Mouse (Mus musculus) midbrain, embryonic 11.5 days (tissue): ENCODE data around the gene Obp2b. TPM values are rescaled to one million over a fixed set of nuclear protein-coding genes. Genes with fewer than 3 reads are reported as not detected.
"Not testable (repeated sequence)": the region's sequence is repeated elsewhere in the genome, so short reads cannot be mapped to it uniquely, and the experiment has no call there.

Experiments
- ATAC-seq: fragments of 200-750 bp; cut with Nextera tagmentation; 2 replicates; pipeline ENCODE4 v1.8.0; 2017; ENCODE audit warnings: moderate TSS enrichment, moderate library complexity; ENCODE audit not compliant: low FRiP score
- DNase-seq: peaks from one replicate; pipeline ENCODE4 v3.0.0; 2015; ENCODE audit warnings: low spot score; ENCODE audit errors: missing footprints
- H3K27ac ChIP-seq: fragments of 300-500 bp; sonication (generic); 2 replicates; pipeline ENCODE4 v1.5.1; 2014; ENCODE audit warnings: low read depth, low read length
- H3K27me3 ChIP-seq: fragments of 300-500 bp; sonication (generic); 2 replicates; pipeline ENCODE4 v1.6.1; 2014; ENCODE audit warnings: mild to moderate bottlenecking, low read length, moderate library complexity, mixed read lengths; ENCODE audit not compliant: control insufficient read depth, insufficient read depth
- H3K36me3 ChIP-seq: fragments of 300-500 bp; sonication (generic); 2 replicates; pipeline ENCODE4 v1.6.1; 2014; ENCODE audit warnings: mild to moderate bottlenecking, low read length, moderate library complexity, mixed read lengths; ENCODE audit not compliant: control insufficient read depth, insufficient read depth
- H3K4me1 ChIP-seq: fragments of 300-500 bp; sonication (generic); 2 replicates; pipeline ENCODE4 v1.6.1; 2014; ENCODE audit warnings: low read length; ENCODE audit not compliant: control insufficient read depth, insufficient read depth
- H3K4me2 ChIP-seq: fragments of 300-500 bp; sonication (generic); 2 replicates; pipeline ENCODE4 v1.6.1; 2014; ENCODE audit warnings: mild to moderate bottlenecking, moderate library complexity
- H3K4me3 ChIP-seq: fragments of 300-500 bp; sonication (generic); 2 replicates; pipeline ENCODE4 v1.5.1; 2014; ENCODE audit warnings: low read depth, low read length
- H3K9ac ChIP-seq: fragments of 300-500 bp; sonication (generic); 2 replicates; pipeline ENCODE4 v1.6.1; 2014; ENCODE audit warnings: low read length
- H3K9me3 ChIP-seq: fragments of 300-500 bp; sonication (generic); 2 replicates; pipeline ENCODE4 v1.6.1; 2016; ENCODE audit warnings: low read length; ENCODE audit not compliant: control insufficient read depth
- WGBS: fragments of 180-500 bp; shearing (Covaris S2); extraction: QIAGEN DNeasy Blood & Tissue Kit; methylation state at CpG from one replicate; pipeline ENCODE4 v1.1.7; 2014; 5-methylcytosine and 5-hydroxymethylcytosine counted together
- polyA plus RNA-seq: library from polyadenylated mRNA; unstranded; fragments of >200 nt; fragmentation: Nextera tagmentation; extraction: Ambion mirVana; gene quantifications from 2 replicates; pipeline ENCODE4 v1.2.1, GENCODE M21; 2014

Gene Obp2b
- polyA plus RNA-seq, 1 experiment from 2014 or later: not detected

- not testable (repeated sequence) for H3K4me3 ChIP-seq, ATAC-seq, H3K9me3 ChIP-seq, H3K4me2 ChIP-seq, H3K27me3 ChIP-seq, DNase-seq, H3K4me1 ChIP-seq, H3K9ac ChIP-seq, H3K27ac ChIP-seq, H3K36me3 ChIP-seq
- 100% methylated on average over 1 of the region's 1 CpGs for WGBS
Observed at GRCm38 (mm10) chr2:25709056-25709455, 27.8 kb upstream of the Obp2b start.

GRCm38 (mm10) chr2:25709791-25710190 is 27.0 kb upstream of the Obp2b start:
- H3K36me3 ChIP-seq, H3K4me1 ChIP-seq, H3K4me3 ChIP-seq, H3K9me3 ChIP-seq, DNase-seq, H3K9ac ChIP-seq, H3K4me2 ChIP-seq, H3K27ac ChIP-seq, H3K27me3 ChIP-seq, ATAC-seq: not testable (repeated sequence)
- WGBS: 82% methylated on average over 2 of the region's 2 CpGs

- not testable (repeated sequence) for H3K4me2 ChIP-seq, H3K27me3 ChIP-seq, H3K4me3 ChIP-seq, H3K36me3 ChIP-seq, H3K9ac ChIP-seq, H3K27ac ChIP-seq, H3K9me3 ChIP-seq, H3K4me1 ChIP-seq, ATAC-seq, DNase-seq
- WGBS: 34% methylated on average over 3 of the region's 3 CpGs
Observed at GRCm38 (mm10) chr2:25711641-25712040, 25.2 kb upstream of the Obp2b start.

- Histone ChIP-seq H3K4me3 (no peak overlapping the region), H3K27ac (no peak overlapping the region), H3K36me3 (no peaks in the 10 kb centered on the region), H3K9me3 (no peaks in the 10 kb centered on the region), H3K4me2 (no peak overlapping the region), H3K9ac (no peak overlapping the region), H3K27me3 (no peaks in the 10 kb centered on the region), H3K4me1 (no peaks in the 10 kb centered on the region)
- ATAC-seq (no peak), DNase-seq (no peak)
Observed at GRCm38 (mm10) chr2:25717222-25717621, 19.6 kb upstream of the Obp2b start.

- ATAC-seq (no peak), DNase-seq (no peak)
- WGBS: 66% methylated on average over 2 of the region's 2 CpGs
- Histone ChIP-seq H3K36me3 (no peaks in the 10 kb centered on the region), H3K27ac (no peak overlapping the region), H3K4me1 (no peaks in the 10 kb centered on the region), H3K27me3 (no peaks in the 10 kb centered on the region), H3K4me2 (no peak overlapping the region), H3K9ac (no peak overlapping the region), H3K4me3 (no peak overlapping the region), H3K9me3 (no peaks in the 10 kb centered on the region)
Observed at GRCm38 (mm10) chr2:25733199-25733930, 3.4 kb upstream of the Obp2b start.

- no peaks in the 10 kb centered on the region for H3K9me3 ChIP-seq
- 85% methylated on average over 1 of the region's 1 CpGs for WGBS
- no peaks in the 10 kb centered on the region for H3K36me3 ChIP-seq
- H3K9ac ChIP-seq: no peak overlapping the region
- H3K27me3 ChIP-seq: no peaks in the 10 kb centered on the region
- ATAC-seq (no peak), DNase-seq (no peak)
- H3K4me3 ChIP-seq: no peak overlapping the region
- H3K4me2 ChIP-seq: no peak overlapping the region
- no peaks in the 10 kb centered on the region for H3K4me1 ChIP-seq
- H3K27ac ChIP-seq: no peak overlapping the region
Observed at GRCm38 (mm10) chr2:25741671-25742070, 4.9 kb downstream of the Obp2b start.

- H3K36me3 ChIP-seq: no peaks in the 10 kb centered on the region
- DNase-seq (no peak), ATAC-seq (no peak)
- no peaks in the 10 kb centered on the region for H3K27me3 ChIP-seq
- 90% methylated on average over 1 of the region's 1 CpGs for WGBS
- H3K9me3 ChIP-seq: no peaks in the 10 kb centered on the region
- no peak overlapping the region for H3K27ac ChIP-seq
- no peak overlapping the region for H3K9ac ChIP-seq
- no peaks in the 10 kb centered on the region for H3K4me1 ChIP-seq
- H3K4me3 ChIP-seq: no peak overlapping the region
- no peak overlapping the region for H3K4me2 ChIP-seq
Observed at GRCm38 (mm10) chr2:25754201-25754600, 17.4 kb downstream of the Obp2b start.

GRCm38 (mm10) chr2:25758064-25758625 is 21.3 kb downstream of the Obp2b start:
- no peaks in the 10 kb centered on the region for H3K4me1 ChIP-seq
- H3K27me3 ChIP-seq: no peaks in the 10 kb centered on the region
- ATAC-seq (no peak), DNase-seq (no peak)
- H3K9me3 ChIP-seq: no peaks in the 10 kb centered on the region
- H3K4me3 ChIP-seq: no peak overlapping the region
- no peaks in the 10 kb centered on the region for H3K36me3 ChIP-seq
- no peak overlapping the region for H3K27ac ChIP-seq
- no peak overlapping the region for H3K4me2 ChIP-seq
- H3K9ac ChIP-seq: no peak overlapping the region
- WGBS: 49% methylated on average over 4 of the region's 4 CpGs

- ATAC-seq (no peak), DNase-seq (peak; percentile 8)
- WGBS: 58% methylated on average over 2 of the region's 2 CpGs
- H3K9me3 ChIP-seq: no peaks in the 10 kb centered on the region
- H3K36me3 ChIP-seq: no peaks in the 10 kb centered on the region
- no peaks in the 10 kb centered on the region for H3K4me1 ChIP-seq
- H3K4me2 ChIP-seq: no peak within 1 kb of the TSS
- no peak within 1 kb of the TSS for H3K9ac ChIP-seq
- no peak within 1 kb of the TSS for H3K27ac ChIP-seq
- H3K4me3 ChIP-seq: no peak within 1 kb of the TSS
- no peaks in the 10 kb centered on the region for H3K27me3 ChIP-seq
Observed at GRCm38 (mm10) chr2:25765269-25765668, 28.5 kb downstream of the Obp2b start, which contains the start of gene Lcn3. Lcn3 (plus strand) TSS chr2:25765569.
